ENCODE assay signal across 14 mouse cellular contexts in the genomic region with DNA sequence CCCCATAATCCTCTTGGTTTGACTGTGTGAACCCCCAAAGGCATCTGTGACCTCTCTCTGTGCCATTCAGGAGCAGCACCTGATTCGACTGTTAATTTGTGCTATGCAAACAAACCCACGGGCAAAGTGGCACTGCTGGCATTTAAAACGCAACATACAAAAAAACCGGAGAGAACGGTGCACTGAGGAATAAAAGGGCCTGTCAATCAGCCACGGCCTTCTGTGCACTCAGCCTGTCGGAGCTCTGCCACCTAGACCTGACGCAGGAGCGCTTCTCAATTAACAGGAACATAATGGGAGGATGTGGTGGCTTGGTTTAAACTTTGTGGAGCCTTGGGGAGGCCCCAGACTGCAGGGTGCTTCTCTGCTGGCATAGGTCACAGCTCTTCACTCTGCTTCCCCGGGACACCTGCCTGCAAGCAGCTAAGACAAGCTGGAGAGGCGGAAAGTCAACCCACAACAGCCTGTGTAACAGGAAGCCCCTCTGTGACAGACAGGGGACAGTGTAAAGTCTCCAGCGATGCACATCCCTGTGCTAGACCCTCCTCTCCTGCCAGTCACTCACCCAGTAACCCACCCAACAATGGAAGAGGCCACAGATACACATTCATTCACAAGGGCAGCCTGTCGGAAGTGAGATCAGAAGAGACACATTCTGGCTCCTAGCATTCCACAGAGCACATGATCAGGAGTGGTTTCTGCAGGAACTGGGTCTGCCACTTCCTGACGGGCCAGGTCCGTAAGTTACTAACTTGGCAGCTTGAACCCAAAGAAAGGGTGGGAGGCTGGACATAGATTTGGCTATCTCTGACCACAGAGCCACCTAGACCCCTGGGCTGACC. TPM values are rescaled to one million over a fixed set of nuclear protein-coding genes. Genes with fewer than 3 reads are reported as not detected.
DNase-seq lines count a peak whose midpoint lies in the region; ATAC-seq and TF ChIP-seq lines count a peak whose summit lies in the region.
"Had no signal": no experiment of that assay in that cellular context is flagged by ENCODE, and none has a peak within 500 bp of the region (broad histone marks: within the 10 kb centered on the region; RNA-seq: fewer than 3 reads in every experiment).

No protein-coding gene starts in this region.

- H3K9me3 ChIP-seq in embryonic facial prominence, embryonic 14.5 days (ENCODE audit: control insufficient read depth, low read length): no peaks in the 10 kb centered on the region
- H3K9me3 ChIP-seq in embryonic facial prominence, embryonic 10.5 days: 0 out of 2 replicates have a peak, but pooled peaks cover 3% of the 10 kb centered on the region

- H3K36me3 ChIP-seq in embryonic facial prominence, embryonic 14.5 days (ENCODE audit: control insufficient read depth, insufficient read depth, low read length): no peaks in the 10 kb centered on the region
- H3K36me3 ChIP-seq in embryonic facial prominence, embryonic 10.5 days (replicated peaks): no peaks in the 10 kb centered on the region
- H3K36me3 ChIP-seq in thymus, adult 2 months (ENCODE audit: control insufficient read depth, insufficient read depth, low read length): no peaks in the 10 kb centered on the region

- H3K27ac ChIP-seq in embryonic facial prominence, embryonic 14.5 days (replicated peaks; ENCODE audit: low read depth, low read length): no peak overlapping the region
- no peak overlapping the region for H3K27ac ChIP-seq in embryonic facial prominence, embryonic 10.5 days (replicated peaks)
- H3K27ac ChIP-seq in thymus, adult 2 months (ENCODE audit: control insufficient read depth, insufficient read depth, low read length): peak overlapping the region; percentile 81
- no peak overlapping the region for H3K27ac ChIP-seq in gastrocnemius, adult 2 months
- H3K27ac ChIP-seq: layer of hippocampus, adult 2 months had no signal

- peak; percentile 10 for DNase-seq in embryonic facial prominence, embryonic 14.5 days (ENCODE audit: low spot score)
- DNase-seq in embryonic facial prominence, embryonic 10.5 days (ENCODE audit: low spot score): no peak
- peak; percentile 17 for DNase-seq in brain, adult 2 months (ENCODE audit: low read depth, low spot score)
- DNase-seq in induced T-regulatory cell, adult 2 months (ENCODE audit: low read depth): peak; percentile 45
- peak; percentile 50 for DNase-seq in thymus, adult 2 months
- no peak for DNase-seq in urinary bladder, postnatal 36 days (ENCODE audit: low spot score in 2 of 2)
- DNase-seq in gastrocnemius, adult 2 months: no peak
- DNase-seq in heart, postnatal 36 days: no peak
- DNase-seq: adrenal gland, postnatal 14 days; cerebellum, postnatal 10 days; heart, postnatal 4 days; left cerebral cortex, postnatal 4 days; liver, postnatal 0 days had no signal

- 0 out of 2 replicates have a peak, but pooled peaks have one; percentile 11 for TF ChIP-seq POLR2A in thymus, adult 2 months (IDR thresholded peaks at IDR 0.05; ENCODE audit: control insufficient read depth, extremely low read depth, insufficient read depth, low read length, poor library complexity)

- intact Hi-C loops in gastrocnemius, adult 2 months (cut with DNase I): no loop called here
- intact Hi-C loops in heart, postnatal 36 days (cut with DNase I): no loop called here

- H3K4me1 ChIP-seq in embryonic facial prominence, embryonic 14.5 days (ENCODE audit: control insufficient read depth, insufficient read depth, low read length): no peaks in the 10 kb centered on the region
- peaks cover 13% of the 10 kb centered on the region for H3K4me1 ChIP-seq in embryonic facial prominence, embryonic 10.5 days
- peaks cover 18% of the 10 kb centered on the region for H3K4me1 ChIP-seq in thymus, adult 2 months (replicated peaks; ENCODE audit: control insufficient read depth, insufficient read depth, low read length)

- no peak for ATAC-seq in embryonic facial prominence, embryonic 14.5 days (ENCODE audit: low read depth)
- ATAC-seq: liver, postnatal 0 days had no signal

- H3K9ac ChIP-seq in embryonic facial prominence, embryonic 14.5 days (ENCODE audit: low read depth, low read length): no peak overlapping the region
- H3K9ac ChIP-seq: liver, postnatal 0 days had no signal

- no peak overlapping the region; the same call in 1 of the 2 replicates for H3K4me2 ChIP-seq in embryonic facial prominence, embryonic 14.5 days (ENCODE audit: low read depth, low read length)

- H3K4me3 ChIP-seq in embryonic facial prominence, embryonic 14.5 days (ENCODE audit: low read depth, low read length): no peak overlapping the region
- no peak overlapping the region for H3K4me3 ChIP-seq in embryonic facial prominence, embryonic 10.5 days
- peak overlapping the region; percentile 3; the same call in 1 of the 2 replicates for H3K4me3 ChIP-seq in thymus, adult 2 months (ENCODE audit: control insufficient read depth, insufficient read depth, low read length)
- H3K4me3 ChIP-seq in gastrocnemius, adult 2 months: no peak overlapping the region
- H3K4me3 ChIP-seq: layer of hippocampus, adult 2 months had no signal

- H3K27me3 ChIP-seq in embryonic facial prominence, embryonic 14.5 days (replicated peaks; ENCODE audit: control insufficient read depth, insufficient read depth, low read length): no peaks in the 10 kb centered on the region
- no peaks in the 10 kb centered on the region for H3K27me3 ChIP-seq in embryonic facial prominence, embryonic 10.5 days (replicated peaks; ENCODE audit: low read depth, poor library complexity, severe bottlenecking)
- no peaks in the 10 kb centered on the region for H3K27me3 ChIP-seq in thymus, adult 2 months (ENCODE audit: control insufficient read depth, insufficient read depth, low read length)

- WGBS in embryonic facial prominence, embryonic 14.5 days: 54% methylated on average over 15 of the region's 15 CpGs
- 56% methylated on average over 15 of the region's 15 CpGs for WGBS in embryonic facial prominence, embryonic 10.5 days
- WGBS in thymus, adult 2 months: 10% methylated on average over 15 of the region's 15 CpGs

- TF ChIP-seq CTCF in thymus, adult 2 months (IDR thresholded peaks at IDR 0.05; ENCODE audit: borderline replicate concordance, control insufficient read depth, extremely low read depth, insufficient read depth, low read length, poor library complexity): no peak
- no peak for TF ChIP-seq CTCF in gastrocnemius, adult 2 months (IDR thresholded peaks at IDR 0.05)

RNA-seq across cellular contexts. Expression of gene Aktip, which starts 39.6 kb away (rescaled TPM):
- polyA plus RNA-seq in embryonic facial prominence, embryonic 14.5 days (2014; fragmentation: Nextera tagmentation; extraction: Ambion mirVana): 57.3 and 58.5 TPM in 2 replicates
- 54.3 and 60.0 TPM in 2 replicates for polyA plus RNA-seq in embryonic facial prominence, embryonic 10.5 days (2016; fragmentation: Nextera tagmentation; extraction: Ambion mirVana)
- 20.7 and 25.0 TPM in 2 replicates for polyA plus RNA-seq in thymus, adult 2 months (2012; rRNA removed)
- 10 to 100 TPM; 51.7 to 54.2 TPM for total RNA-seq in gastrocnemius, adult 2 months (2021)
- 10 to 100 TPM; 52.8 to 56.3 TPM for total RNA-seq in heart, postnatal 36 days (2021)

Comparison
In these comparisons a context has a peak if more than half of its experiments do, and no peak if none do; other contexts are left out.
1. DNase-seq: peak in embryonic facial prominence, embryonic 14.5 days (single experiment), brain, adult 2 months (single experiment), induced T-regulatory cell, adult 2 months (single experiment) and thymus, adult 2 months (single experiment); none in embryonic facial prominence, embryonic 10.5 days (single experiment), urinary bladder, postnatal 36 days (0 of 2), gastrocnemius, adult 2 months (single experiment) and heart, postnatal 36 days (0 of 2).